Mouse (Mus musculus) hindbrain, embryonic 10.5 days (tissue): Measurements from ENCODE around the gene Lyrm7. TPM values are rescaled to one million over a fixed set of nuclear protein-coding genes. Genes with fewer than 3 reads are reported as not detected.

Experiments used
- DNase-seq: peaks from one replicate; pipeline ENCODE4 v3.0.0-alpha.2; 2017; ENCODE audit warnings: low spot score
- H3K27ac ChIP-seq: fragments of 300-500 bp; sonication (generic); 2 replicates; pipeline ENCODE4 v1.5.1; 2016; ENCODE audit warnings: mild to moderate bottlenecking, moderate library complexity
- H3K27me3 ChIP-seq: fragments of 300-500 bp; sonication (generic); 2 replicates; pipeline ENCODE4 v1.6.1; 2016; ENCODE audit warnings: mild to moderate bottlenecking; ENCODE audit not compliant: poor library complexity, insufficient read depth, severe bottlenecking
- H3K36me3 ChIP-seq: fragments of 300-500 bp; sonication (generic); 2 replicates; pipeline ENCODE4 v1.6.1; 2016; ENCODE audit warnings: mild to moderate bottlenecking, moderate library complexity
- H3K4me1 ChIP-seq: fragments of 300-500 bp; sonication (generic); replicated peaks from 2 replicates; pipeline ENCODE4 v1.6.1; 2016; ENCODE audit warnings: mild to moderate bottlenecking
- H3K4me3 ChIP-seq: fragments of 300-500 bp; sonication (generic); 2 replicates; pipeline ENCODE4 v1.5.1; 2016; ENCODE audit warnings: mild to moderate bottlenecking, moderate library complexity
- H3K9me3 ChIP-seq: fragments of 300-500 bp; sonication (generic); 2 replicates; pipeline ENCODE4 v1.6.1; 2016; ENCODE audit warnings: mild to moderate bottlenecking, moderate library complexity
- WGBS: fragments of 180-500 bp; shearing (Covaris S2); methylation state at CpG from one replicate; pipeline ENCODE4 v1.1.7; 2016; 5-methylcytosine and 5-hydroxymethylcytosine counted together
- polyA plus RNA-seq: library from polyadenylated mRNA; unstranded; fragments of >200 nt; fragmentation: Nextera tagmentation; extraction: Ambion mirVana; gene quantifications from 2 replicates; pipeline ENCODE4 v1.2.1, GENCODE M21; 2016

The Lyrm7 gene
- polyA plus RNA-seq, result 3.0 and 5.2 TPM in 2 replicates

- peak within 1 kb of the TSS; percentile 72 for H3K4me3 ChIP-seq
- peak; percentile 97 for DNase-seq
- no peaks in the 10 kb centered on the region for H3K36me3 ChIP-seq
- under 1% methylated on average over 42 of the region's 42 CpGs for WGBS
- peaks cover 19% of the 10 kb centered on the region for H3K4me1 ChIP-seq
- peak within 1 kb of the TSS; percentile 91 for H3K27ac ChIP-seq
- no peaks in the 10 kb centered on the region for H3K27me3 ChIP-seq
- H3K9me3 ChIP-seq, result no peaks in the 10 kb centered on the region
Measured at GRCm38 (mm10) chr11:54860256-54861038, at the start of gene Lyrm7. Gene Lyrm7 (minus strand): TSS chr11:54860916.

- H3K27me3 ChIP-seq, result no peaks in the 10 kb centered on the region
- no peak overlapping the region for H3K27ac ChIP-seq
- no peak for DNase-seq
- no peaks in the 10 kb centered on the region for H3K9me3 ChIP-seq
- peaks cover 85% of the 10 kb centered on the region for H3K36me3 ChIP-seq
- peaks cover 6% of the 10 kb centered on the region; the same call in 1 of the 2 replicates for H3K4me1 ChIP-seq
- no peak overlapping the region for H3K4me3 ChIP-seq
- whole genome bisulfite sequencing, result 89% methylated on average over 12 of the region's 12 CpGs
Measured at GRCm38 (mm10) chr11:54910081-54910665, 49.5 kb upstream of the Lyrm7 start.

- peaks cover 76% of the 10 kb centered on the region for H3K36me3 ChIP-seq
- 94% methylated on average over 11 of the region's 11 CpGs for WGBS
- no peak for DNase-seq
- no peaks in the 10 kb centered on the region for H3K27me3 ChIP-seq
- H3K4me1 ChIP-seq, result peaks cover 12% of the 10 kb centered on the region
- H3K27ac ChIP-seq, result no peak overlapping the region
- H3K9me3 ChIP-seq, result no peaks in the 10 kb centered on the region
- no peak overlapping the region for H3K4me3 ChIP-seq
Measured at GRCm38 (mm10) chr11:54909273-54909672, 48.6 kb upstream of the Lyrm7 start.

GRCm38 (mm10) chr11:54907259-54907658, 46.5 kb upstream of the Lyrm7 start:
- 89% methylated on average over 5 of the region's 5 CpGs for WGBS
- DNase-seq, result no peak
- Histone ChIP-seq H3K4me3 (no peak overlapping the region), H3K9me3 (no peaks in the 10 kb centered on the region), H3K4me1 (peaks cover 33% of the 10 kb centered on the region), H3K36me3 (peaks cover 58% of the 10 kb centered on the region), H3K27ac (no peak overlapping the region), H3K27me3 (no peaks in the 10 kb centered on the region; the same call in 1 of the 2 replicates)

GRCm38 (mm10) chr11:54906466-54906865, 45.8 kb upstream of the Lyrm7 start:
- Histone ChIP-seq H3K36me3 (peaks cover 50% of the 10 kb centered on the region), H3K27ac (no peak overlapping the region), H3K4me1 (peaks cover 34% of the 10 kb centered on the region), H3K4me3 (no peak overlapping the region), H3K9me3 (no peaks in the 10 kb centered on the region), H3K27me3 (peaks cover 6% of the 10 kb centered on the region; the same call in 1 of the 2 replicates)
- no peak for DNase-seq
- WGBS, result 77% methylated on average over 4 of the region's 4 CpGs

- 61% methylated on average over 4 of the region's 4 CpGs for WGBS
- no peak overlapping the region for H3K4me3 ChIP-seq
- H3K27me3 ChIP-seq, result peaks cover 6% of the 10 kb centered on the region; the same call in 1 of the 2 replicates
- H3K27ac ChIP-seq, result no peak overlapping the region
- H3K36me3 ChIP-seq, result peaks cover 45% of the 10 kb centered on the region
- DNase-seq, result no peak
- H3K9me3 ChIP-seq, result no peaks in the 10 kb centered on the region
- peaks cover 34% of the 10 kb centered on the region for H3K4me1 ChIP-seq
Measured at GRCm38 (mm10) chr11:54905931-54906330, 45.2 kb upstream of the Lyrm7 start.

GRCm38 (mm10) chr11:54905086-54905485, 44.4 kb upstream of the Lyrm7 start:
- DNase-seq, result no peak

GRCm38 (mm10) chr11:54903940-54904706, 43.4 kb upstream of the Lyrm7 start:
- Histone ChIP-seq H3K4me1 (peaks cover 34% of the 10 kb centered on the region), H3K27me3 (peaks cover 6% of the 10 kb centered on the region; the same call in 1 of the 2 replicates), H3K36me3 (peaks cover 27% of the 10 kb centered on the region), H3K4me3 (peak overlapping the region; percentile 4; the same call in 1 of the 2 replicates), H3K9me3 (no peaks in the 10 kb centered on the region), H3K27ac (no peak overlapping the region)
- 58% methylated on average over 4 of the region's 4 CpGs for WGBS
- DNase-seq, result peak; percentile 38

More at GRCm38 (mm10) chr11:54905086-54905485, 44.4 kb upstream of the Lyrm7 start:
- H3K27ac ChIP-seq, result no peak overlapping the region
- no peaks in the 10 kb centered on the region for H3K9me3 ChIP-seq
- H3K27me3 ChIP-seq, result peaks cover 6% of the 10 kb centered on the region; the same call in 1 of the 2 replicates
- 88% methylated on average over 3 of the region's 3 CpGs for WGBS
- H3K4me1 ChIP-seq, result peaks cover 34% of the 10 kb centered on the region
- peaks cover 37% of the 10 kb centered on the region for H3K36me3 ChIP-seq
- no peak overlapping the region for H3K4me3 ChIP-seq

GRCm38 (mm10) chr11:54903339-54903738, 42.6 kb upstream of the Lyrm7 start:
- Histone ChIP-seq H3K4me3 (peak overlapping the region; percentile 67), H3K27ac (peak overlapping the region; percentile 81; the same call in 1 of the 2 replicates), H3K36me3 (peaks cover 19% of the 10 kb centered on the region; the same call in 1 of the 2 replicates), H3K4me1 (peaks cover 34% of the 10 kb centered on the region), H3K27me3 (peaks cover 6% of the 10 kb centered on the region; the same call in 1 of the 2 replicates), H3K9me3 (no peaks in the 10 kb centered on the region)
- DNase-seq, result no peak
- 70% methylated on average over 5 of the region's 5 CpGs for WGBS

- Histone ChIP-seq H3K36me3 (peaks cover 13% of the 10 kb centered on the region; the same call in 1 of the 2 replicates), H3K4me1 (peaks cover 34% of the 10 kb centered on the region), H3K9me3 (no peaks in the 10 kb centered on the region), H3K27ac (peak within 1 kb of the TSS; percentile 81), H3K4me3 (peak within 1 kb of the TSS; percentile 67), H3K27me3 (peaks cover 6% of the 10 kb centered on the region; the same call in 1 of the 2 replicates)
- 17% methylated on average over 45 of the region's 45 CpGs for WGBS
- peak; percentile 83 for DNase-seq
Measured at GRCm38 (mm10) chr11:54902333-54903323, 41.9 kb upstream of the Lyrm7 start, which contains the start of gene Gpx3. Gene Gpx3 (plus strand): TSS chr11:54902453.

- Histone ChIP-seq H3K27me3 (peaks cover 6% of the 10 kb centered on the region; the same call in 1 of the 2 replicates), H3K36me3 (no peaks in the 10 kb centered on the region), H3K4me3 (no peak overlapping the region), H3K9me3 (no peaks in the 10 kb centered on the region), H3K27ac (no peak overlapping the region), H3K4me1 (peaks cover 33% of the 10 kb centered on the region)
- no peak for DNase-seq
- 69% methylated on average over 4 of the region's 4 CpGs for WGBS
Measured at GRCm38 (mm10) chr11:54899657-54900056, 38.9 kb upstream of the Lyrm7 start.
